Mouse (Mus musculus): ENCODE measurements around the gene Olfr159. TPM values are rescaled to one million over a fixed set of nuclear protein-coding genes. Genes with fewer than 3 reads are reported as not detected.
"Not testable (repeated sequence)": the region's sequence is repeated elsewhere in the genome, so short reads cannot be mapped to it uniquely, and the experiment has no call there.

Gene Olfr159
- total RNA-seq (2021) = not detected
- long read RNA-seq, experiment 1 = 0 reads
- long read RNA-seq, experiment 2 = 0 reads

DNA sequence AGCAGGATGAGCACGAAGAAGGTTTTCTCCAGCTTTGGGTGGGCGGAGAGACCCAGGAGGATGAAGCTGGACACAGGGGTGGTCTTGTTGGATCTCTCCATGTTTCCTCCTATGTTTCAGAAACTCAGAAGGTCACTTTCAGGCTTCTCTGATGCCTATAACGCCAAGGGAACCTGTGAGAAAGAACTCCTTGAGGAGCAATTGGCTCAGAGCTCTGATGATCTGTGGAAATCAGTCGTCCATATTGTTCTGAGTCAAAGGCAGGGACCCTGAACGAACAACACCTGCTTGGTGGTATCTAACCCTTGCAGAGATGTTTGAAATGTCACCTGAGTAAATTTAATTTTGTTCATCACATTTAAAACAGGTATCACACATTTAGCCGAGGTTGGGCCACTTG is at the start of gene Olfr159:
TSS of gene Olfr159 (minus strand) at position 101 of the 400 bp plus-strand sequence.
- DNase-seq (ENCODE audit: low spot score in 2 of 2) = no peak

GRCm38 (mm10) chr4:43798936-43799335 is 28.1 kb upstream of the Olfr159 start:
- no peak for DNase-seq (ENCODE audit: low spot score in 2 of 2)

GRCm38 (mm10) chr4:43795844-43796243 is 25.0 kb upstream of the Olfr159 start:
- not testable (repeated sequence) for DNase-seq (ENCODE audit: low spot score in 2 of 2)

- DNase-seq (ENCODE audit: low spot score in 2 of 2) = no peak
Measured at GRCm38 (mm10) chr4:43795296-43795695, 24.5 kb upstream of the Olfr159 start.

- no peak for DNase-seq (ENCODE audit: low spot score in 2 of 2)
Measured at GRCm38 (mm10) chr4:43772304-43772703, 1.5 kb upstream of the Olfr159 start.

- DNase-seq (ENCODE audit: low spot score in 2 of 2) = no peak
Measured at GRCm38 (mm10) chr4:43771626-43772025, 817 bp upstream of the Olfr159 start.

DNA sequence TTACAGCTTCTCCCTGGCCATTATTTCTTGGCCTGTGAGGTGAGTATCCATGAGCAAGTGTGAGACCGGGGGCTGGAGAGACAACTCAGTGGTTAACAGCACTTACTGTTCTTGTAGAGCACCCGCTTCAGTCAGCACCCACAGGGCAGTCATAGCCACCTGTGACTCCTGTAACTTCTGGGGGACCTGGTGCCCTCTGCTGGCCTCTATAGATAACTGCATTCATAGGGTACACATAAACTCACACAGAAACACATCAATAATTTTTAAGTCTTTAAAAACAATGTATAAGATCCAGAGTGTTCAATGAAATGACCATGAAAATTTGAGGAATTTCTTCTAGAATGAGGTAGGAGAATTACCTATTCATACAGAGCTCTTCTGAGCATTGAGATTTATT is 1.4 kb downstream of the Olfr159 start:
- no peak for DNase-seq (ENCODE audit: low spot score in 2 of 2)

- no peak for DNase-seq (ENCODE audit: low spot score in 2 of 2)
Measured at GRCm38 (mm10) chr4:43768341-43768740, 2.5 kb downstream of the Olfr159 start.

DNA sequence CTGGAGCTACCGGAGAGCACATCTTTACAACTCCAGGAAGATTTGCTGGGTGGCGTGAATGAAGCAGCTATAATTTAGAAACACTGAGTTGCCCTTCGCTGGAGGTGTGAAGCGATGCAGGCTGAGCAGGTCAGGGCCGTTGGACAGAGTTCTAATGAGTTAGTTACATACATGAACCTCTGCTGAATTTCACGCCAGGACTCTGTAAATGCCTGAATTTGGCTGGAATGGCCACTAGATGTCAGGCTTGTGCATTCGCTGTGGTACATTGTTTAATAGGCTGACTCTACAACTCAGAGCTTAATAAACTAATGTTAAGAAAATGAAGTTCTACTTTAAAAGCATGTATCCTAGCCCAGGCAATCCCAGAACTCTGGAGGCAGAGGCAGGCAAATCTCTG is 7.4 kb downstream of the Olfr159 start:
- peak in 1 of 2 experiments; percentile 9 for DNase-seq (ENCODE audit: low spot score in 2 of 2)

GRCm38 (mm10) chr4:43761336-43761735 is 9.5 kb downstream of the Olfr159 start:
- no peak for DNase-seq (ENCODE audit: low spot score in 2 of 2)

- DNase-seq (ENCODE audit: low spot score in 2 of 2) = peak in 1 of 2 experiments; percentile 19
Measured at GRCm38 (mm10) chr4:43760460-43760859, 10.3 kb downstream of the Olfr159 start.

- no peak for DNase-seq (ENCODE audit: low spot score in 2 of 2)
Measured at GRCm38 (mm10) chr4:43759571-43760418, 11.0 kb downstream of the Olfr159 start.

DNA sequence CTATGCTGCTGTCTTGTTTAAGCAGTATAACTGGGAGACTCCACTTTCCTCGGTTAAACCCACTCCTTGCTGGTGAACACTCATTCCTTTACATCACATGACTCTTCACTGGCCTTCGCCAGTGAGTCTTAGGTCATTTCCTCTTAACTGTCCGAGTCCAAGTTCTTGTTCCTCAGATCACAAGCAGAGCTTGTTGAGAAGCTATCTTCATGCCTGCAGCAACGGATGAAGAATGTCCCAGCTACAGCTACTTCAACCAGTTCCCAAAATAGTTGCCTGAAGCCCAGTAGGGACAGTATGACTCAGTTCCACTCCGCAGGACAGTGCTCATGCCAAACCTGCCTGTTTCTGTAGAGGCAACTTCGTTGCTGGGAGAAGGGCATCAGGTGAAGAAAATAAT is 13.6 kb downstream of the Olfr159 start:
- no peak for DNase-seq (ENCODE audit: low spot score in 2 of 2)

GRCm38 (mm10) chr4:43745187-43745586 is 25.6 kb downstream of the Olfr159 start:
- DNase-seq (ENCODE audit: low spot score in 2 of 2) = no peak

DNA sequence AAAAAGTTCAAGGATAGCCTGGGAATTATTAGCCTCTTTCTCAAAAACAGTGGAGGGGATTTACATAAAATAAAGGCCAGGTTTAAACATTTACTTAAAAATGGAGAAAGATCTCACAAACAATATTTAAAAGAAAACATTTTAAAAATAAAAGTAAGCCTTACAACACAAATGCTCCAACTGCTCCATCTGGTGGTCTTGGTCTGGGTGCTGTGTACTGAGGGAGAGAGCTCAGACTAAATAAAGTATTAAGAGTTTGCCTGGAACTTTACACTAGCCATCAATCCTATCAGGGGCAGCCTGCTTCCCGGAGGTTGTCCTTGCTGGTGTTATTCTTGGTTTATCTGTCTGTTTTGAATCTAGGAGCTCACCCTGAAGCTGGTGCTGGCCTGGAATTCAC is 27.7 kb downstream of the Olfr159 start:
- no peak for DNase-seq (ENCODE audit: low spot score in 2 of 2)

GRCm38 (mm10) chr4:43742637-43743036 is 28.2 kb downstream of the Olfr159 start:
- no peak for DNase-seq (ENCODE audit: low spot score in 2 of 2)

GRCm38 (mm10) chr4:43741526-43741925 is 29.3 kb downstream of the Olfr159 start:
- DNase-seq (ENCODE audit: low spot score in 2 of 2) = no peak

GRCm38 (mm10) chr4:43738989-43739674 is 31.7 kb downstream of the Olfr159 start:
- DNase-seq (ENCODE audit: low spot score in 2 of 2) = no peak

GRCm38 (mm10) chr4:43737144-43737543 is 33.7 kb downstream of the Olfr159 start:
- no peak for DNase-seq (ENCODE audit: low spot score in 2 of 2)

GRCm38 (mm10) chr4:43733186-43733585 is 37.6 kb downstream of the Olfr159 start:
- no peak for DNase-seq (ENCODE audit: low spot score in 2 of 2)

GRCm38 (mm10) chr4:43732171-43732570 is 38.6 kb downstream of the Olfr159 start:
- DNase-seq (ENCODE audit: low spot score in 2 of 2) = no peak

DNA sequence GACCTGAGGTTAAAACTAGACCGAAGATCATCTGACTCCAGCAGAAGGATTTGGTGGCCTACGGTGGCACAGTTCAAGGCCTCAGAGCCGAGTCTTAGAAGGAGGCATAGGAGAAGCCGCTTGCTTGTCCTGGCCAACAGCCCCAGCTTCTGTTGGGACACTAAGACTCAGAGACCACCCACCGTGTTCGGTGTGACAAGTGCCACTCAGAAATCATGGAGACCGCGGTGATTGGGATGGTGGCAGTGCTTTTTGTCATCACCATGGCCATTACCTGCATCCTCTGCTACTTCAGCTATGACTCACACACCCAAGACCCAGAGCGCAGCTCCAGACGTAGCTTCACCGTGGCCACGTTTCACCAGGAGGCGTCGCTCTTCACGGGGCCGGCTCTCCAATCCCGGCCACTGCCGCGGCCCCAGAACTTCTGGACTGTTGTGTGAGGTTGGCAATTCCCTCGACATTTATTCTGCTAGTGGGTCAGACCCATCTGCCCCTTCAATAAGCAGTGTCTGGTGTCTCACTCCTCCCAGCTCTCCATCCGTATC is 40.0 kb downstream of the Olfr159 start:
- DNase-seq (ENCODE audit: low spot score in 2 of 2) = no peak

All from adrenal gland, postnatal 4 days (tissue).